Mouse (Mus musculus): Measurements from ENCODE around the gene Ifna6. TPM values are rescaled to one million over a fixed set of nuclear protein-coding genes. Genes with fewer than 3 reads are reported as not detected.
A peak's percentile ranks its signal among the peaks of the same experiment; 100 is the strongest.
"Not testable (repeated sequence)": the region's sequence is repeated elsewhere in the genome, so short reads cannot be mapped to it uniquely, and the experiment has no call there.

Gene Ifna6
- polyA plus RNA-seq (2015; fragmentation: Nextera tagmentation; extraction: Ambion mirVana), result not detected in 2 replicates

DNA sequence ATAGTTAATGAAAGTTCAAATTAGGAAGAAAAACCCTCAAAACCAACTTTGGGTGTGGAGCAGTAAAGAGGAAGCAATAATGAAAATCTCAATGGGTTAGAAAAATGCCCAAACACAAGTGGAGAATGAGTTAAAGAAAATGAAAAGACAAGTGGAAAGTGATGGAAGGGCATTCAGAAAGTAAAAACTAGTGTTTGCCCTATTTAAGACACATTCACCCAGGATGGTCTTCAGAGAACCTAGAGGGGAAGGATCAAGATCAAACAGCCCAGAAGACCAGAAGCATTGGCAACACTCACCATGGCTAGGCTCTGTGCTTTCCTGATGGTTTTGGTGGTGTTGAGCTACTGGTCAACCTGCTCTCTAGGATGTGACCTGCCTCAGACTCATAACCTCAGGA, at the start of gene Ifna6:
Ifna6 (plus strand) TSS at position 301 of the 400 bp plus-strand sequence.
- not testable (repeated sequence) for H3K9ac ChIP-seq; H3K27me3 ChIP-seq; ATAC-seq (ENCODE audit: low FRiP score, low read depth); H3K9me3 ChIP-seq; H3K4me2 ChIP-seq; H3K36me3 ChIP-seq; H3K27ac ChIP-seq (replicated peaks); H3K4me3 ChIP-seq; H3K4me1 ChIP-seq (replicated peaks)

DNA sequence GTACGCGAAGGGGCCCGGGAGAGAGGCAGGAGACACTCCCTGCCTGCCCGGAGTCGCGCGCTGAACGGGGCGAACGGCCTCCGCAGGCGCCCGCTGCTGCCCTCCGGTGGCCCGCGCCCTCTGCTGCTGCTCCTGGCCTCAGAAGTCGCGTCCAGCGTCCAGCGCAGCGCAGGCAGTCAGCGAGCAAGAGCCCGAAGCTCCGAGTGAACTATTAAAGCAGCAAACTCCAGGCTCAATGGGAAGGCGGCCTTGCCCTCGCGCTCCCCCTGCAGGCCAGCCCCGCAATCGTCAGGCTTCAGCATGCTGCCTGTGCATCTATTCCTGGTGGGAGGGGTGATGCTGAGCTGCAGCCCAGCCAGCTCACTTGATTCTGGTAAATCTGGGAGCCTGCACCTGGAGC, 47.7 kb upstream of the Ifna6 start, which contains the start of gene Gm13272:
Gm13272 (plus strand) TSS at position 301 of the 400 bp plus-strand sequence.
- H3K4me2 ChIP-seq; H3K4me1 ChIP-seq (replicated peaks); H3K27ac ChIP-seq (replicated peaks); ATAC-seq (ENCODE audit: low FRiP score, low read depth); H3K36me3 ChIP-seq; H3K27me3 ChIP-seq; H3K4me3 ChIP-seq; H3K9me3 ChIP-seq; H3K9ac ChIP-seq: not testable (repeated sequence)
- no CpG with 5 or more reads among the region's 29 CpGs for WGBS

DNA sequence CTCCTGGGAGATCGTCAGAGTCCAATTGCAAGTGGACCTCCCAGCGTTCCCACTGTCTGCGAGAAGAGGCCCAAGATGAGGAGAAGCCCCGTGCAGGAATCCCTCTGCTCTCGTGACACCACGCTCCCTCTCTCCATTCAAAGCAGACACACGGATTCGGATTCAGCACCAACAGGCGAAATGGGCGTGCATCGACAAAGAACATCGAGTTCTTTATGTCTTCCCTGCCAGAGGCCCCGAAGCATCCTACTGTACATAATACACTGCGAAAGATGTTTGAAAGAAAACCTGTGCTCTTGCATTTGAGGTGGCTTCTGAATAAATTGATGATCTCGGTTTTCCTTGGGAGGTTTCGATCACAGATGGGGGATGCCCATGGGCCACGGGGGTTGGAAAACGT, 46.9 kb upstream of the Ifna6 start:
- H3K4me3 ChIP-seq; ATAC-seq (ENCODE audit: low FRiP score, low read depth); H3K27ac ChIP-seq (replicated peaks); H3K9ac ChIP-seq; H3K36me3 ChIP-seq; H3K27me3 ChIP-seq; H3K4me2 ChIP-seq; H3K4me1 ChIP-seq (replicated peaks); H3K9me3 ChIP-seq: not testable (repeated sequence)
- WGBS, result 50% methylated on average over 16 of the region's 18 CpGs

- not testable (repeated sequence) for H3K36me3 ChIP-seq; H3K27me3 ChIP-seq; H3K27ac ChIP-seq (replicated peaks); H3K9ac ChIP-seq; ATAC-seq (ENCODE audit: low FRiP score, low read depth); H3K9me3 ChIP-seq; H3K4me1 ChIP-seq (replicated peaks)
- H3K4me2 ChIP-seq, result peak within 1 kb of the TSS; percentile 50
- H3K4me3 ChIP-seq, result 0 out of 2 replicates have a peak within 1 kb of the TSS, but pooled peaks have one; percentile 15
- 17% methylated on average over 4 of the region's 7 CpGs for WGBS
Observed at GRCm38 (mm10) chr4:88781831-88782230, 45.4 kb upstream of the Ifna6 start, which contains the start of gene Ifnz. TSS of gene Ifnz (plus strand) at chr4:88782131.

DNA sequence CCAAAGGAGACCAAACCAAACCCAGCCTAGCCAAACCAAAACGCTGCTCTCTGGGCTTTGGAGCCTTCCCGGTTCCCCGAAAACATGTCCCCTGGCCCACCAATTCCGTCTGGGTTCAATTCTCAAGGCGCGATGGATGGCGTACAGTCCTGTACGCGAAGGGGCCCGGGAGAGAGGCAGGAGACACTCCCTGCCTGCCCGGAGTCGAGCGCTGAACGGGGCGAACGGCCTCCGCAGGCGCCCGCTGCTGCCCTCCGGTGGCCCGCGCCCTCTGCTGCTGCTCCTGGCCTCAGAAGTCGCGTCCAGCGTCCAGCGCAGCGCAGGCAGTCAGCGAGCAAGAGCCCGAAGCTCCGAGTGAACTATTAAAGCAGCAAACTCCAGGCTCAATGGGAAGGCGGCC, 44.9 kb upstream of the Ifna6 start:
- Histone ChIP-seq H3K4me2 (peak overlapping the region; percentile 50), H3K4me3 (0 out of 2 replicates have a peak overlapping the region, but pooled peaks have one; percentile 15)
- not testable (repeated sequence) for ATAC-seq (ENCODE audit: low FRiP score, low read depth); H3K4me1 ChIP-seq (replicated peaks); H3K27me3 ChIP-seq; H3K9me3 ChIP-seq; H3K36me3 ChIP-seq; H3K9ac ChIP-seq; H3K27ac ChIP-seq (replicated peaks)
- 0% methylated on average over 3 of the region's 31 CpGs for WGBS

DNA sequence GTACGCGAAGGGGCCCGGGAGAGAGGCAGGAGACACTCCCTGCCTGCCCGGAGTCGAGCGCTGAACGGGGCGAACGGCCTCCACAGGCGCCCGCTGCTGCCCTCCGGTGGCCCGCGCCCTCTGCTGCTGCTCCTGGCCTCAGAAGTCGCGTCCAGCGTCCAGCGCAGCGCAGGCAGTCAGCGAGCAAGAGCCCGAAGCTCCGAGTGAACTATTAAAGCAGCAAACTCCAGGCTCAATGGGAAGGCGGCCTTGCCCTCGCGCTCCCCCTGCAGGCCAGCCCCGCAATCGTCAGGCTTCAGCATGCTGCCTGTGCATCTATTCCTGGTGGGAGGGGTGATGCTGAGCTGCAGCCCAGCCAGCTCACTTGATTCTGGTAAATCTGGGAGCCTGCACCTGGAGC, 41.8 kb upstream of the Ifna6 start, which contains the start of gene Gm13276:
Gm13276 (plus strand) TSS at position 301 of the 400 bp plus-strand sequence.
- H3K27ac ChIP-seq (replicated peaks); H3K4me3 ChIP-seq; ATAC-seq (ENCODE audit: low FRiP score, low read depth); H3K9ac ChIP-seq; H3K4me2 ChIP-seq; H3K36me3 ChIP-seq; H3K27me3 ChIP-seq; H3K9me3 ChIP-seq; H3K4me1 ChIP-seq (replicated peaks): not testable (repeated sequence)
- no CpG with 5 or more reads among the region's 27 CpGs for WGBS

DNA sequence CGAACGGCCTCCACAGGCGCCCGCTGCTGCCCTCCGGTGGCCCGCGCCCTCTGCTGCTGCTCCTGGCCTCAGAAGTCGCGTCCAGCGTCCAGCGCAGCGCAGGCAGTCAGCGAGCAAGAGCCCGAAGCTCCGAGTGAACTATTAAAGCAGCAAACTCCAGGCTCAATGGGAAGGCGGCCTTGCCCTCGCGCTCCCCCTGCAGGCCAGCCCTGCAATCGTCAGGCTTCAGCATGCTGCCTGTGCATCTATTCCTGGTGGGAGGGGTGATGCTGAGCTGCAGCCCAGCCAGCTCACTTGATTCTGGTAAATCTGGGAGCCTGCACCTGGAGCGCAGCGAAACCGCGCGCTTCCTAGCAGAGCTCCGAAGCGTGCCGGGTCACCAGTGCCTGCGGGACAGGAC, 38.8 kb upstream of the Ifna6 start, which contains the start of gene Gm13277:
Gm13277 (plus strand) TSS at position 231 of the 400 bp plus-strand sequence.
- not testable (repeated sequence) for H3K4me3 ChIP-seq; ATAC-seq (ENCODE audit: low FRiP score, low read depth); H3K27me3 ChIP-seq; H3K36me3 ChIP-seq; H3K9me3 ChIP-seq; H3K9ac ChIP-seq; H3K4me2 ChIP-seq; H3K4me1 ChIP-seq (replicated peaks); H3K27ac ChIP-seq (replicated peaks)
- WGBS, result no CpG with 5 or more reads among the region's 28 CpGs

DNA sequence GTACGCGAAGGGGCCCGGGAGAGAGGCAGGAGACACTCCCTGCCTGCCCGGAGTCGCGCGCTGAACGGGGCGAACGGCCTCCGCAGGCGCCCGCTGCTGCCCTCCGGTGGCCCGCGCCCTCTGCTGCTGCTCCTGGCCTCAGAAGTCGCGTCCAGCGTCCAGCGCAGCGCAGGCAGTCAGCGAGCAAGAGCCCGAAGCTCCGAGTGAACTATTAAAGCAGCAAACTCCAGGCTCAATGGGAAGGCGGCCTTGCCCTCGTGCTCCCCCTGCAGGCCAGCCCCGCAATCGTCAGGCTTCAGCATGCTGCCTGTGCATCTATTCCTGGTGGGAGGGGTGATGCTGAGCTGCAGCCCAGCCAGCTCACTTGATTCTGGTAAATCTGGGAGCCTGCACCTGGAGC, 36.0 kb upstream of the Ifna6 start, which contains the start of gene Gm13278:
Gm13278 (plus strand) TSS at position 301 of the 400 bp plus-strand sequence.
- H3K4me3 ChIP-seq; H3K36me3 ChIP-seq; H3K9me3 ChIP-seq; H3K27me3 ChIP-seq; H3K27ac ChIP-seq (replicated peaks); H3K9ac ChIP-seq; H3K4me1 ChIP-seq (replicated peaks); ATAC-seq (ENCODE audit: low FRiP score, low read depth); H3K4me2 ChIP-seq: not testable (repeated sequence)
- WGBS, result no CpG with 5 or more reads among the region's 28 CpGs

DNA sequence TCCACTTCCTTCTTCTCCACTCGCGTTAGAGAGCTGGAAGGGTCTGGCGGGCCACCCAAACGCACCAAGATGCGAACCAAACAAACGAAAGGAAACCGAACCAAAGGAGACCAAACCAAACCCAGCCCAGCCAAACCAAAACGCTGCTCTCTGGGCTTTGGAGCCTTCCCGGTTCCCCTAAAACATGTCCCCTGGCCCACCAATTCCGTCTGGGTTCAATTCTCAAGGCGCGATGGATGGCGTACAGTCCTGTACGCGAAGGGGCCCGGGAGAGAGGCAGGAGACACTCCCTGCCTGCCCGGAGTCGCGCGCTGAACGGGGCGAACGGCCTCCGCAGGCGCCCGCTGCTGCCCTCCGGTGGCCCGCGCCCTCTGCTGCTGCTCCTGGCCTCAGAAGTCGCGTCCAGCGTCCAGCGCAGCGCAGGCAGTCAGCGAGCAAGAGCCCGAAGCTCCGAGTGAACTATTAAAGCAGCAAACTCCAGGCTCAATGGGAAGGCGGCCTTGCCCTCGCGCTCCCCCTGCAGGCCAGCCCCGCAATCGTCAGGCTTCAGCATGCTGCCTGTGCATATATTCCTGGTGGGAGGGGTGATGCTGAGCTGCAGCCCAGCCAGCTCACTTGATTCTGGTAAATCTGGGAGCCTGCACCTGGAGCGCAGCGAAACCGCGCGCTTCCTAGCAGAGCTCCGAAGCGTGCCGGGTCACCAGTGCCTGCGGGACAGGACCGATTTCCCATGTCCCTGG, 33.1 kb upstream of the Ifna6 start, which contains the start of gene Gm13275:
Gm13275 (plus strand) TSS at position 552 of the 740 bp plus-strand sequence.
- WGBS, result 0% methylated on average over 13 of the region's 52 CpGs
- H3K36me3 ChIP-seq; H3K4me2 ChIP-seq; H3K9me3 ChIP-seq; H3K4me1 ChIP-seq (replicated peaks); H3K27me3 ChIP-seq; H3K27ac ChIP-seq (replicated peaks); H3K9ac ChIP-seq; ATAC-seq (ENCODE audit: low FRiP score, low read depth); H3K4me3 ChIP-seq: not testable (repeated sequence)

GRCm38 (mm10) chr4:88797097-88797496, 30.1 kb upstream of the Ifna6 start, which contains the start of gene Gm13279:
TSS of gene Gm13279 (plus strand) at chr4:88797397.
- not testable (repeated sequence) for H3K4me2 ChIP-seq; H3K27ac ChIP-seq (replicated peaks); H3K27me3 ChIP-seq; H3K4me3 ChIP-seq; ATAC-seq (ENCODE audit: low FRiP score, low read depth); H3K9ac ChIP-seq; H3K4me1 ChIP-seq (replicated peaks); H3K9me3 ChIP-seq; H3K36me3 ChIP-seq
- no CpG with 5 or more reads among the region's 28 CpGs for WGBS

- H3K4me1 ChIP-seq (replicated peaks); H3K9ac ChIP-seq; H3K9me3 ChIP-seq; H3K27me3 ChIP-seq; H3K4me2 ChIP-seq; H3K36me3 ChIP-seq; ATAC-seq (ENCODE audit: low FRiP score, low read depth); H3K4me3 ChIP-seq; H3K27ac ChIP-seq (replicated peaks): not testable (repeated sequence)
- WGBS, result 14% methylated on average over 6 of the region's 7 CpGs
Observed at GRCm38 (mm10) chr4:88799365-88799764, 27.9 kb upstream of the Ifna6 start, which contains the start of gene Gm13285. TSS of gene Gm13285 (plus strand) at chr4:88799665.

GRCm38 (mm10) chr4:88802954-88803353, 24.3 kb upstream of the Ifna6 start, which contains the start of gene Gm13287:
TSS of gene Gm13287 (plus strand) at chr4:88803254.
- not testable (repeated sequence) for H3K4me1 ChIP-seq (replicated peaks); H3K9ac ChIP-seq; ATAC-seq (ENCODE audit: low FRiP score, low read depth); H3K36me3 ChIP-seq; H3K4me3 ChIP-seq; H3K9me3 ChIP-seq; H3K27me3 ChIP-seq; H3K27ac ChIP-seq (replicated peaks); H3K4me2 ChIP-seq
- no CpG with 5 or more reads among the region's 29 CpGs for WGBS

Data from hindbrain, embryonic 15.5 days (tissue).